Mouse (Mus musculus): ENCODE measurements around the gene Wnt5b. TPM values are rescaled to one million over a fixed set of nuclear protein-coding genes. Genes with fewer than 3 reads are reported as not detected.
"Not testable (repeated sequence)": the region's sequence is repeated elsewhere in the genome, so short reads cannot be mapped to it uniquely, and the experiment has no call there.

The Wnt5b gene
- total RNA-seq, 4 experiments from 2014 or later, result 1.9 to 2.1 (median 2.0) TPM

DNA sequence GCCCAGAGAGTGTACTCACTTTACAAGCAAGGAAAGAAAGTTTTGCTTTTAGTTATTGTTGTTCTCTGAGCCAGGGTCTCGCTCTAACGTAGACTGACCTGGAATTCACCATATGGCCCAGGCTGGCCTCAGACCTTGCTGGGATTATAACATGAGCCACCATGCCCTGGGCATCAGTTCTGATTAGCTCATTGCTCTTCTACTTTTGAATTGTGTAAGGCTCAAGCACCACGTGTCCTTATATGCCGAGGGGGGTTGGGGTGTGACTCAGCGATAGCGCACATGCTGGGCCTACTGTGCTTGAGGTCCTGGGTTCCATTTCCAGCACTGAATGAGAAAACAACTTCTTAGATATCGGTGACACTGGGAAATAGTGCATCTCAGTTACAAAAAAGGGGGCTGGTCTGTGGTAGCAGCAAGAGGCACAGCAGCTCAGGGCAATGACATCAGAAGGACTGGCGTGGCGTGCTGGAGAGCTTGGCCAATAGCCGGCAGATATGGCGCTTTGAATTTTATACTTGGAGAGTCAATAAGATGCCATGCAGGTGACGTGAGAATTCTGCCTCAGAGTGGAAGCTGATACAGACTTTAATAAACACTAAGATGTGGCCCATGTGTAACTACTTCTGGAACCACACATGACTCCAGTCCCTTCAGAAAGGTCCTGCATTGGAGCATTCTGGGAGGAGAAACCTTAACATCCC is 57.6 kb downstream of the Wnt5b start:
- no peak for DNase-seq (ENCODE audit: low spot score in 2 of 2)

DNA sequence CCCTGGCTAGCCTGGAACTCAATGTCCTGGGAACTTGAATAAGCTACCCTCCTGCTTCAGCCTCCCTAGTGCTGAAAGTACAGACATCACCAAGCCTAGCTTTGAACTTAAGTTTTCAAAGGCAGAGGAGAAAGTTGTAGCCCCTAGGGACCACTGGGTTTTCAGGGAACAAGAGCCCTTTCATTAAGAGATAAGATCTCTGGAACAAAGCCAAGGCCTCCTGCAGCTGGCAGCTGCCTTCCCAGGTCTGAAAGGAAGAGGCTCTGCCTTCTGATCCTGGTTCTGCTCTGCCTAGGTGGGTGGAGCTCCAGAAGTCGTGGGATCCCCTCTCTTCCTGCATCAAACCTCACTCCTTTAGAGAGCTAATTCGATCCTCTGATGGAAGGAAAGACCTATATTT is 58.7 kb downstream of the Wnt5b start:
- DNase-seq (ENCODE audit: low spot score in 2 of 2), result no peak

DNA sequence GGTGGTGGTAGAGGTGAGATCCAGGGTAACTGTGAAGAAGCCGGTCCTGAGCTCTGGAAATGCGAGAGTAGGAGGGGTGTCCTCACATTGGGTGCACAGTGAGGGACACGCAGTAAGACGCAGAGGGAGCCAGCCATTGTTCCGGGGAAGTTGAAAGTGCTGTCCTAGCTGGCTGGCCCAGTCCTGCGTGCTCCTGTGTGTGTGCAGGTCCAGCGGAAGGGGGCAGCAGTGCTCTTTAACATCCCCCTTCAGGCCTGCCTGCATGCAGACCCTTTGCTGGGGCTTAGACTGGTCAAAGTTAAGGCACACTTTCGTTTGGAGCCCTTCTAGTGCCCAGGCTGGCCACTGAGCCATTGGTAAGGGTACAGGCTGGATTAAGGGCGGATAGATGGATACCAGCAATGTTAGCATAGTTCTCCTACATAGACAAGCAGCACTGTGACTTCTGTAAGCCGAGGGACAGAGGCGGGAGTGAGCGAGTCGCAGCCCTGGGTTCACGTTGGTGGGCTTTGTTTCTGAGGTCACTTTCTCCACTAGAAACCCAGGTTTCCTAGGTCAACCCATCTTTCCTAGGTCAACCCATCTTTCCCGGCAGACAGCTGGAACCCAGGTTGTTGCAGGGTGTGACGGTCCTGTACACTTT is 61.1 kb downstream of the Wnt5b start:
- peak in 1 of 2 experiments; percentile 28 for DNase-seq (ENCODE audit: low spot score in 2 of 2)

DNA sequence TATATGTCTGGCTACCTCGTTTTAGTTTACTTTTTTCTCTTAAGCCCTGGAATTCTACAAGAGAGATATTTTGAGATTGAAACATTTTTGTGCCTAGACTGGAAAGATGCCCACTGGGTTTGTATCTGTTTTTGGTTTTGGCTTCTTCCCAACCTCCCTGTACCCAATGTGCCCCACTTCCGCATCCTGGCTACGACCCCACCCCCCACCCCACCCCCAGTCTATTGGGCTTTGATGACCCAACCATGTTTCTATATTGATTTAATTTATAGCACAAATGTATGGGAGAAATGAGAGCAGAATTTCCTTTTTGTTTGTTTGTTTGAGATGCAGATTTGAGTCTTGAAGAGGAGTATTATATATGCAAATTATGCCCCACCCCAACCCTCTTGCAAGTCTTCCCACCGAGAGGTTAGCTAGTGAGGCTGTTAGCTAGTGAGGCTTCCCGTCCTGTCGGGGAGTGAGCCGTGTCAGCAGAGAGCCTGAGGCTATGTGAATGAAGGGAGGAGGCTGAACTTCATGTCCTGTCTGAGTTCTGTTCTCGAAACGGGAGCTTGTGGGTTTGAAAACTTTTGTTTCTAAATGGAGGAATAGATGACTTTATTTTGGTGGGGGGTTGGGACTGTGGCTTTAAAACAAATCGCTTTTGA is 62.3 kb downstream of the Wnt5b start:
- not testable (repeated sequence) for DNase-seq (ENCODE audit: low spot score in 2 of 2)

DNA sequence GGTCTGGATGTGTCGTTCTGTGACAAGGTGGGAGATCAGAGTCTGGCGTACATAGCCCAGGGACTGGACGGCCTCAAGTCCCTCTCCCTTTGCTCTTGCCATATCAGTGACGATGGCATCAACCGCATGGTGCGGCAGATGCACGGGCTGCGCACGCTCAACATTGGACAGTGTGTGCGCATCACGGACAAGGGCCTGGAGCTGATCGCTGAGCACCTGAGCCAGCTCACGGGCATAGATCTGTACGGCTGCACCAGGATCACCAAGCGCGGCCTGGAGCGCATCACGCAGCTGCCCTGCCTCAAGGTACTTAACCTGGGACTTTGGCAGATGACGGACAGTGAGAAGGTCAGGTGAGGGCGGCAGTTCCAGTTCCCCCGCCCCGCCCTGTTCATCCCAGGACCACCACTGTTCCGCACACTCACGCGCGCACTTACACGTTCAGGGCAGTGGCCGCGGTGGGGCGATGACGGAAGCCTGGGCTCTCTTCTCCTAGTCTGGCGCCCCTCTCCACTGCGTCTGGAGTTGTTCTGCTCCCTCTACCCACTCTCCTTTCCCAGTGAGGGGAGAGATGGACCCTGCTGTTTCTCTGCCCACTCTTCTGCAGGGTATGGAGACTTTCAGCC is 63.3 kb downstream of the Wnt5b start:
- peak in 1 of 2 experiments; percentile 25 for DNase-seq (ENCODE audit: low spot score in 2 of 2)

DNA sequence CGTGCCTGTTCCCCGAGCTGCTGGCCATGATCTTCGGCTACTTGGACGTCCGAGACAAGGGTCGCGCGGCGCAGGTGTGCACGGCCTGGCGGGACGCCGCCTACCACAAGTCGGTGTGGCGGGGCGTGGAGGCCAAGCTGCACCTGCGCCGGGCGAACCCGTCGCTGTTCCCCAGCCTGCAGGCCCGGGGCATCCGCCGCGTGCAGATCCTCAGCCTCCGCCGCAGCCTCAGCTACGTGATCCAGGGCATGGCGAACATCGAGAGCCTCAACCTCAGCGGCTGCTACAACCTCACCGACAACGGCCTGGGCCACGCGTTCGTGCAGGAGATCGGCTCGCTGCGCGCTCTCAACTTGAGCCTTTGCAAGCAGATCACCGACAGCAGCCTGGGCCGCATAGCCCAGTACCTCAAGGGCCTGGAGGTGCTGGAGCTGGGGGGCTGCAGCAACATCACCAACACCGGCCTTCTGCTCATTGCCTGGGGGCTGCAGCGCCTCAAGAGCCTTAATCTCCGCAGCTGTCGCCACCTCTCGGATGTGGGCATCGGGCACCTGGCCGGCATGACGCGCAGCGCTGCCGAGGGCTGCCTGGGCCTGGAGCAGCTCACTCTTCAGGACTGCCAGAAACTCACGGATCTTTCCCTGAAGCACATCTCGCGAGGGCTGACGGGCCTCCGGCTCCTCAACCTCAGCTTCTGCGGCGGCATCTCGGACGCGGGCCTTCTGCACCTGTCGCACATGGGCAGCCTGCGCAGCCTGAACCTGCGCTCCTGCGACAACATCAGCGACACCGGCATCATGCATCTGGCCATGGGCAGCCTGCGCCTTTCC is 64.1 kb downstream of the Wnt5b start:
- DNase-seq (ENCODE audit: low spot score in 2 of 2), result peak; percentile 39 to 48

DNA sequence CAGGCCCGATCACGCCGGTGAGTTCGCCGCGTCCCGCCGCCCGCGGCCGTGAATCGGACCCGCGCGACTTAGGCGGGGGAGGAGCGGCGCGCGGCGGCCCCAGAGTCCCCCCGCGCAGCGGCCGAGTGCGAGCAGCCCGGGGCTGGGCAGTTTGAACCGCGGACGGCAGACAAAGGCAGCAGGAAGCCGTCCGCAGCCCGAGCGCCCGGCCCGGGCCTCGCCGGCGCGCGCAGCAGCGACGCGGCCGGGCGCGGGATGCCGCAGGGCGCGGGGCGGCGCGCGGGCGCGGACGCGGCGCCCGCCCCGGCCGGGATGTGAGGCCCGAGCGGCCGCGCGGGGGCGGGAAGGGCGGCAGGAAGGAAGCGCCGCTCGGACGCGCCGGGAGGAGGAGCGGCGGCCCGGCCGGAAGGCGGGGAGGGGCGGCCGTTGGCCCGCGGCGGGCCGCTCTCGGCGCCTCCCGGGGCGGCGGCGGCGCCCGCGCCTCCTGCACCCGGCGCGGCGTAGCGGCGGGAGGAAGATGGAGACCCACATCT is 64.7 kb downstream of the Wnt5b start, which contains the start of gene Fbxl14:
Fbxl14 (plus strand) TSS at position 326 of the 533 bp plus-strand sequence.
- DNase-seq (ENCODE audit: low spot score in 2 of 2), result peak in 1 of 2 experiments; percentile 31

DNA sequence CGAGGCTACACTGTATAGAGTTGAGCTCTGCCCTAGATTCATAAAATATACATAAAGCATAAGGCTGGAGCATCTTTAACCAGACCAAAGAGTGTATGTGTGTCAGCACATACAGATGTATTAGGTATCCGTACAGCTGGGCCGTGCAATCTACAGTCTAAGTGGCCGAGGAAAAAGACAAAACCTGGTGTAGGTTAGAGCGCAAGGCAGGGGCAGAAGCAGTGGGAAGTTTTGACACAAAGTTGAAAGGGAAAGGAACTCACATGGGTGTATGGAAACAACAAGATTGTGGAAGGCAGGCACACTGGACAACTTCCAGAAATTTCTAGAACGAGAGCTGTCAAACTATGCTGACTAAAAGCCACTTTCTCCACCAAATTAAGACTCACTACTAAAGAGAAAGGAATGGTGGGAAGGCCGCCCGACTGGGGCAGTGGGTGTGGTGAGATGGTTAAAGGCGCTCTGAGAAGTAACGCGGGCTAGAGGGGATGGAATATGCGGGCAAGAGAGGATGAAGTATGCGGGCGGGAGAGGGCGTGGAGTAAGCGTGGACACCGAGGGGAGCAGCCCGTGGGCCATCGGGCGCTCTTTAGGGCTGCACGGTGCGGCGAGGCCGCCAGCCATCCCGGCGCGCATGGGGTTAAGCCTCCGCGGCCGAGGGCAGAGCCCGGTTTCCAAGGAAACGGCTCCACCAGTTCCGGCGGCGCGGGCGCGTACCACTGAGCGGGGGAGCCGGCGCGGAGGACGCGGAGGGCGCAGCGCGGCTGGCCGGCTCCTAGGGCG is 65.4 kb downstream of the Wnt5b start:
- peak; percentile 74 to 79 for DNase-seq (ENCODE audit: low spot score in 2 of 2)

DNA sequence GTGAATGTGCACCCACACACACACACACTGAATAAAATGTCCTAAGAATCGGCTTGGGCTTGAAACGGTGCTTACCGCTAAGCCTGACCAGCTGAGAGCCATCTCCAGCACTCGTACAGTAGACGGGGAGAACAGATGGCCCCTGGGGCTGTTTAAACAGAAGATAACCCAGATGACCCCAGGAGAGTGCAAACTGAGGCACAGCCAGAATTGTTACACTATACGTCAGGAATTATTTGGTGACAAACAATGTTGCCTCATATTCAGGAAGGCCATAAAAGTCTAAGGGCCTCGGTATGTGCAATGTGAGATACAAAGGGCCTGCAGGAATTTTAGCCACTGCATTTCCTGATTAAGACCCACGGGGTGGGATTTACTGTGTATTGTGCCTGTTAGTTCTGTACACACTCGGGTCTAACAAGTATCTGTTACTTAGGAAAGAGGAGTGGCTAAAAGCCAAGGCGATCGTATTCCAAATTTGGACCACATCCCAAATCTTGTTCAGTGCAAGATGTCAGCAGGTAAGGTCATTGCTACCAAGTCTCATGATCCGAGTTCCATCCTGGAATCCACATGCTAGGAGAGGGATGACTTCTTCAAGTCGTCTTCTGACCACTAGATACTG is 66.3 kb downstream of the Wnt5b start:
- DNase-seq (ENCODE audit: low spot score in 2 of 2), result no peak

DNA sequence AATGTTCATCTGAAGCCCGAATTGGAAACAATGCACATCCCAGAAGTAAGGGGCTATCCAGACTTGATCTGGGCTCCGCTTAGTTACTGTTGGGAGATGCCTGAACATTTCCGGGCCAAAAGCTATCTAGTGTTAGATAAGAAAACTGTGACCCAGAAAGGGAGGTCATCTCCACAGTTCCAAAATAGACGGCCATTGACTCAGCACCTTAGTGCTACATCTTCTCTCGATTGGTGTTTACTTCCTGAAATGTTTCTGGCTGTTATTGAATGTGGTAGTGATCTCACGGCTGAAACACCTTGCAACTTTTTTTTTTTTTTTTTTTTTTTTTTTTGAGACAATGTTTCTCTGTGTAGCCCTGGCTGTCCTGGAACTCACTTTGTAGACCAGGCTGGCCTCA is 68.2 kb downstream of the Wnt5b start:
- DNase-seq (ENCODE audit: low spot score in 2 of 2), result no peak

DNA sequence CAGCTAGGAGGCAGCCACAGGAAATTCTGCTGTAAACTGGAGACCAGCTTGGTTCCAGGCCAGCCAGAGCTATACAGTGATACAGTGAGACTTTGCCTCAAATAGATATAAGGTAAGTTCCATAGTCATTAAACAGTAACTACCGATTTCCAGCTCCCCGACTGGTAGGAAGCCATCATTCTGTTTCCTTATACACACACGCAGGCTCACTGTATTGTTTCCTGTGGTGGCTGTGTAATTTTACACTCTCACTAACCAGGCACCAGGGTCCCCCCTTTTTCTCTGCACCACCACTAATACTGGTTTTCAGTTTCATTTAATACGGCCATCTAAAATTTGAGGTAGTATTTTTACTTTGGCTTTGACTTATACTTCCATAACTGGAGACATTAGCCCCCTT is 70.2 kb downstream of the Wnt5b start:
- no peak for DNase-seq (ENCODE audit: low spot score in 2 of 2)

DNA sequence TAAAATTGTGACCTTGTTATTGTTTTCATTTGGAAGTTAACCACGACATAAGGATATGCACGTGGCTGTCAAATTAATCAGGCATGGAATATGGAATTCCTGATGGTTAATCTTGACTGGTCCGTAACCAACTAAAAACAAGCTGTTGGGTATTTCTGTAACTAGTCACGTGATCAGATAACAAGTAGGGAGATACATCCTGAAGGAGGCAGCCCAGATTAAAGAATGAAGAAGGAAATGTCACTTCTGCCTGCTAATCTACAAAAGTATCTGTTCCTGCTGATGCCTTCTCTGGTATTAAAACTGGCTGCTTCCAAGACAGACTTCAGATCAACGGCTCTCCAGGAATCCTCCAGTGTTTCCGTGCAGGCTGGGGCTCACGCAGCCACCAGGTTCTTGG is 70.7 kb downstream of the Wnt5b start:
- DNase-seq (ENCODE audit: low spot score in 2 of 2), result no peak

DNA sequence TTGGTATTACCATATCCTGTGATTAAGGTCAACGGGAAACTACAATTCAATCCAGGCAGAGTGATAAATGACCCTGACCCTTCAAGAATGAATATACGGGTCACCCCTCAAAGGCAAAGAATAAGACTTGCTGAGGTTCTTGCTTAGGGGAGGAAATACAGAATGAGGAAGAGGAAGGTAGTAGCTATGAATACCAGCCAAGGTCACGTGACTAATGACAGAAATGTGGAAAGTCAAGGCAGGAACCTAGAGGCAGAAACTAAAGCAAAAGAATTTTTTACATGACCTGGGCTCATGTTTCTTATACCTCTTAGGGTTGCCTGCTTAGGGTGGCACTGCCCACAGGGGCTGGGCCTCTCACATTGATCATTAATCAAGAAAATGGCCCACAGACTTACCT is 71.4 kb downstream of the Wnt5b start:
- no peak for DNase-seq (ENCODE audit: low spot score in 2 of 2)

DNA sequence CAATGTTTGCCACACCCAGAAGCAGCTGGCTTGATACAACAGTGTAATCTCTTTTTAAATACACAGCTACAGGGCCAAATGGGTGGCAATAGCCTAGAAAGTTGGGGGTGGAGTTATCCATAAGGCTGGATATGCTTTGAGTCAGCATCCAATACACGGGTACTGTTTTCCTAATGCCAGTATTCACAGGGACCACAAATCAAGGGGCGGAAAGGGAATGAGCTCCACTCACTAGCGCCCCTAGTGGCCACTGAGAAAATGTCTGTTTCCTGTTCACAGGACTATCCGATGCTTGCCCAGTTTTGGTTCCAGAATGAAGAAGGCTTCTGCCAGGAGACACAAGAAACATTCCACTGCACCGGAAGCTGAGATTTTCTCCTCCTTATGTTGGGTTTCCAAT is 72.0 kb downstream of the Wnt5b start:
- no peak for DNase-seq (ENCODE audit: low spot score in 2 of 2)

DNA sequence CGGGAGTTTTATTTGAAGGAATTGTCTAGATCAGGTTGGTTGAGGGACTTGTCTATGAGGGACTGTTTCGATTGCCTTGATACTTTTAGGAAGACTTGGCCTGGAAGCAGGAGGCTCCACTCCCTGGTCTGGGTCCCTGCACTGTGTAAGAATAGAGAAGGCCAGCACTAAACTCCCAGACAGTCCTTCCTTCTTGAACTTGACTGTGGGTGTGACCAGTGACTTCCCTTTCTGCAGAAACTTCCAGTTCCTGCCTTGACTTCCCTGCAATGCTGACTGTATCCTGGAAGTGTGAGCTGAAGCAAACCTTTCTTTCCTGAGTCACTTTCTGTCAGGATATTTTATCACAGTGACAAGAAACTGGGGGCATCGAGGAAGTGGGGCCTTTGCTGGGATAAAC is 73.4 kb downstream of the Wnt5b start:
- DNase-seq (ENCODE audit: low spot score in 2 of 2), result no peak

DNA sequence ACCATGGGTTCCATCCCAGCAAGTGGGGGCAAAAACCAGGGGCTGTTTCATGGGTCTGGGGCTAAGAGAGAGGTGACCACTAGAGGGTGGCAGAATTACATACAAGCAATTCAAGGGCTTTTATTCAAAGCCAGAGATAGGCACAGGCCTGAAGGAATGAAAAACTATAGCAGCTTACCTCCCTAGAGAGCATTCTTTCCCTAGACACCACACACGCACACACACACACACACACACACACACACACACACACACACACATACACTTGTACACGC is 76.4 kb downstream of the Wnt5b start:
- no peak for DNase-seq (ENCODE audit: low spot score in 2 of 2)

DNA sequence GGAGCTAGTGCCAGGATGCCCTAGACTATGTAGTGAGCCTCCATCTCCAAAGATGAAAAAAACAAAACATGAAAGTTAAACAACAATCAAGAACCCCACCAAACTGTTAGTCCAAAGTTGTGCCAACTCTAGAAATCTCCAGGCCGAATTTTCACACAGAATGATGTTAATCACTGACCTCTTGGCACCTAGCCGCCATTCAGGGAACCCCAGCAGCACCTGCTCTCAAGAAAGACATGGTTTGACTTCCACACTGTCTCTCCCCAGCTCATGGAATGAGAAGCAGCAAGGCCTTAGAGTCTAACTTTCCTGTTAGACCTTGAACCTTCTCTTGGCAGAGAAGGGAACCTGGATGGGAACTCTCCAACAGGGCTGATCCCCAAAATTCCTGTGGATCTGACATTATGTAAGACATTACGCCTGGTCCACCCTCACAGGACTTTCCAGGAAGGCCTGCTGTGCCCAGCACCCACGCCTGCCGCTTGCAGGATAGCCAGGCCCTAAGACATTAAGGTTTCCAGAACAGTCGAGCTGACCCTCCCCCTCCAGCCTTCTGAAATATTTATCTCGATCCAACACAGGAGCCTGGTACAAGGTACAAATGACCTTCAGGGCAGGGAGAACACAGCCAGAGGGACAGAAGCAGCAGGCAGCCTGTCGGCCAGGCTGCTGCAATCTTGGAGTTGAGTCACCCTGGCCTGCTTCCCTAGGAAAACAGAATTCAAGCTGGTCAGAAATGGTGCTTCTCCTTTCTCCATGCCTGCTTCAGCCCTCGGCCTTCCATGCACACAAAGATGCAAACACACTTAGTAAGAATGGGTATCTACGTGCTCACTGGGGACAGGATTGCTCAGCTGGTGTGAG is 77.0 kb downstream of the Wnt5b start:
- no peak for DNase-seq (ENCODE audit: low spot score in 2 of 2)

DNA sequence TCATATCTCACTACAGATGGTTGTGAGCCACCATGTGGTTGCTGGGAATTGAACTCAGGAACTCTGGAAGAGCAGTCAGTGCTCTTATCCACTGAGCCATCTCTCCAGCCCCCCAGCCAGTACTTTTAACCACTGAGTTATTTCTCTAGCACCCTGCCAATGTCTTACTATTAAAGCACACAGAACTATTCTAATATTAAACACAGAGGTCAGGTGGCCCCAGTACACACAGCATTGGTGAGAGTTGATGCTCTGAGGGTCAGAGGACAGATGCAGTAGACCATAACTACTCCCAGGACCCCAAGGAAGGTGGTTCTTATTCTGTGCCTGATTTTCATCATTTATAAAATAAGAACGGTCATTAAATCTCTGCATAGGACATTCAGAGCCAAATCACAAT is 78.0 kb downstream of the Wnt5b start:
- no peak for DNase-seq (ENCODE audit: low spot score in 2 of 2)

DNA sequence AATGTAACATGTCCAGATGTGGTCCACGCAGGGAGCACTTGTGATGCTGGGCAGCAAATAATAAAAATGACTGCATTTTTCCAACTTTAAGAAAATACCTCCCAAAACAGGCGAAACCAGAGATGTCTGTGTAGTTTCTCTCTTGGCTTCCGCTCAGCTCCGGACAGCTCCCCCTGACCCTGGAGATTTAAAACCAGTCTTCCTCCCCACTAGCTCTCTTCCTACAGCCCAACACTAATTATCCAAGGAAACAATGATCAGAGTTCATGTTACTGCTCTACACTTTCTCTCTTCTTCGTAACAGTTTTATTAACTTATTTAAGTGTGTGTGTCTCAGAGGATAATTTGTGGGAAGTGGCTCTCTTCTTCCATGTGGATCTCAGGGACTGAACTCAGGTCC is 83.8 kb downstream of the Wnt5b start:
- no peak for DNase-seq (ENCODE audit: low spot score in 2 of 2)

Data from left cerebral cortex, adult 8-10 months (tissue).